Mouse (Mus musculus) cortical plate, adult 2 months (tissue): ENCODE data around the gene Prr7.
A peak's percentile ranks its signal among the peaks of the same experiment; 100 is the strongest.

ENCODE experiments used
- CTCF ChIP-seq: fragments of 200-500 bp; IDR thresholded peaks from 2 replicates; pipeline ENCODE4 v1.5.1; 2011; ENCODE audit warnings: mild to moderate bottlenecking, control low read depth, low read length; ENCODE audit not compliant: insufficient read depth; ENCODE audit errors: extremely low read depth
- POLR2A ChIP-seq: fragments of 200-500 bp; IDR thresholded peaks from 2 replicates; pipeline ENCODE4 v1.6.1; 2011; ENCODE audit warnings: mild to moderate bottlenecking, low read length, control low read depth; ENCODE audit not compliant: insufficient read depth; ENCODE audit errors: extremely low read depth

- TF ChIP-seq CTCF (no peak), POLR2A (0 out of 2 replicates have a peak, but pooled peaks have one; percentile 38)
Observed at GRCm38 (mm10) chr13:55486916-55487577, 23.0 kb downstream of the Prr7 start.
